Comparison of ENCODE assay signal across 8 mouse cellular contexts in the genomic region with DNA sequence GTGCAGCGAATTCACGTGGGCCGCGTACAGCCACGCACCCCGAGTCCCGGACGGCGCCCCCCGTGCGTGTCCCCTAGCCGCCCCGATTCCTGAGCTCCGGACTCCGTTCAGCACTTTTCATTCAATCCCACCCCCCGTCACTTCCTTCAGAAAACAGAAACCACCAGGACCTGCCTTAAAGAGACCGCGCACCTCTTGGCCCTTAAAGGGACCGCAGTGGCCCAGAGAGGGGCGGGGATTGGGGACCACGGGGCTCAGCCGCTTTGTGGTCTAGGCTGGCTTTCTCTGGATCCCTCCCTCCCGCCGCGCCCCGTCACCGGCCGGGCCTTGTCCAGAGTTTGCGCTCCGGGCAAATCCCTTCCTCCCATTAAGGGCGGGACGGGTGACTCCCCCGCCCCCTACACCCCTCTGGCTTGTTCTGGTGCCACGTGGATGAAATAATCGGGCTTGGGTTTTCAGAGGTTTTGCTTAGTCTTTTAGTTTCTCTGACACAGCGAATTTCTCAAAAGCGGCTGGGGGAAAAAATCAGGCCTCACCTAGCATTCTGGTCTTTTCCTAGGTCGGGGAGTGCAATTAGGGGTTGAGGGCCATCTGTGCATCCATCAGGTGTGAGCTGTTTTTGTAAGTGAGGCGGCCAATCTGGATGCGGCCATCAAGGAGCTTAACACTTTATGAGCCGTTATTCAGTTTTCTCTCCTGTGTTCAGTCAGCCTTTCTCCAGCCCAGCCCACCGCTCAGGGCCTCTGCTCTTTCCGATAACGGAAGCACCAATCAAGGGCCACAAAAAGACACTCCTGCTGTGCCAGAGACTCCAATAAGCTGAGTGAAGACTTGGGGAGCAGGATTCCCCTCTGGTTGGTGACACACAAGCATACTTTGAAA. TPM values are rescaled to one million over a fixed set of nuclear protein-coding genes. Genes with fewer than 3 reads are reported as not detected.
A peak's percentile ranks its signal among the peaks of the same experiment; 100 is the strongest.
DNase-seq lines count a peak whose midpoint lies in the region; ATAC-seq and TF ChIP-seq lines count a peak whose summit lies in the region.

Gene Oaf (minus strand): TSS at position 200 of the 882 bp plus-strand sequence.

- H3K4me1 ChIP-seq in embryonic fibroblast, embryonic 13.5 days (ENCODE audit: control insufficient read depth, insufficient read depth, low read length), result peaks cover 15% of the 10 kb centered on the region
- peaks cover 59% of the 10 kb centered on the region for H3K4me1 ChIP-seq in limb, embryonic 12.5 days (replicated peaks)
- peaks cover 20% of the 10 kb centered on the region for H3K4me1 ChIP-seq in midbrain, embryonic 13.5 days (replicated peaks)

- ATAC-seq in cerebellum, adult (ENCODE audit: insufficient number of reproducible peaks, low FRiP score, low TSS enrichment), result no peak
- peak; percentile 93 for ATAC-seq in limb, embryonic 12.5 days (ENCODE audit: insufficient number of reproducible peaks, insufficient read depth, low FRiP score, low TSS enrichment, low read depth)
- peak; percentile 86 for ATAC-seq in midbrain, embryonic 13.5 days

- H3K27me3 ChIP-seq in limb, embryonic 12.5 days, result no peaks in the 10 kb centered on the region
- peaks cover 44% of the 10 kb centered on the region for H3K27me3 ChIP-seq in midbrain, embryonic 13.5 days

- peak within 1 kb of the TSS; percentile 87 for H3K4me3 ChIP-seq in embryonic fibroblast, embryonic 13.5 days (ENCODE audit: insufficient read depth, low read length)
- H3K4me3 ChIP-seq in limb, embryonic 12.5 days (replicated peaks), result peak within 1 kb of the TSS; percentile 99
- H3K4me3 ChIP-seq in midbrain, embryonic 13.5 days (replicated peaks), result peak within 1 kb of the TSS; percentile 53

- no peak for TF ChIP-seq CTCF in embryonic fibroblast, embryonic 13.5 days (IDR thresholded peaks at IDR 0.05; ENCODE audit: borderline replicate concordance, insufficient read depth, low read length)

- H3K4me2 ChIP-seq in limb, embryonic 12.5 days, result peak within 1 kb of the TSS; percentile 89
- H3K4me2 ChIP-seq in midbrain, embryonic 13.5 days (replicated peaks), result peak within 1 kb of the TSS; percentile 76

- H3K9me3 ChIP-seq in limb, embryonic 12.5 days, result no peaks in the 10 kb centered on the region
- H3K9me3 ChIP-seq in midbrain, embryonic 13.5 days, result no peaks in the 10 kb centered on the region

- peaks cover 24% of the 10 kb centered on the region for H3K36me3 ChIP-seq in limb, embryonic 12.5 days
- no peaks in the 10 kb centered on the region for H3K36me3 ChIP-seq in midbrain, embryonic 13.5 days

- H3K9ac ChIP-seq in limb, embryonic 12.5 days (replicated peaks), result peak within 1 kb of the TSS; percentile 89
- H3K9ac ChIP-seq in midbrain, embryonic 13.5 days (replicated peaks), result peak within 1 kb of the TSS; percentile 64

- DNase-seq in cerebellum, adult 11 months, result peak; percentile 9
- DNase-seq in heart, adult 8-10 months (ENCODE audit: low spot score), result peak; percentile 85
- DNase-seq in kidney, adult 9 months, result peak; percentile 94
- DNase-seq in spleen, adult 18-20 months, result peak; percentile 29 to 33

- peak; percentile 85 for TF ChIP-seq POLR2A in embryonic fibroblast, embryonic 13.5 days (IDR thresholded peaks at IDR 0.05; ENCODE audit: low read depth, low read length)

- under 1% methylated on average over 44 of the region's 44 CpGs for whole genome bisulfite sequencing in limb, embryonic 12.5 days
- WGBS in midbrain, embryonic 13.5 days, result 1% methylated on average over 42 of the region's 44 CpGs

- H3K27ac ChIP-seq in embryonic fibroblast, embryonic 13.5 days (ENCODE audit: insufficient read depth, low read length), result peak within 1 kb of the TSS; percentile 96
- H3K27ac ChIP-seq in limb, embryonic 12.5 days, result peak within 1 kb of the TSS; percentile 97
- H3K27ac ChIP-seq in midbrain, embryonic 13.5 days, result no peak within 1 kb of the TSS

RNA-seq across cellular contexts. Expression of gene Oaf, which starts in this region (rescaled TPM):
- 147 and 210 TPM in 2 replicates for polyA plus RNA-seq in embryonic fibroblast, embryonic 13.5 days (2011; ENCODE audit: insufficient read length, low read depth, missing spikeins)
- 10 to 100 TPM in 1 of 4 experiments, 1 to 10 TPM in 3; 8.9 to 10.2 (median 9.0) TPM for total RNA-seq in heart, adult 8-10 months (2022)
- 100 and 102 TPM in 2 replicates for polyA plus RNA-seq in limb, embryonic 12.5 days (2016; fragmentation: Nextera tagmentation; extraction: Ambion mirVana)
- polyA plus RNA-seq in midbrain, embryonic 13.5 days (2015; fragmentation: Nextera tagmentation; extraction: Ambion mirVana), result 5.6 and 7.1 TPM in 2 replicates

Comparison
In these comparisons a context has a peak if more than half of its experiments do, and no peak if none do; other contexts are left out.
1. RNA of gene Oaf (polyA plus RNA-seq): 147 to 210 TPM in embryonic fibroblast, embryonic 13.5 days and 100 to 102 TPM in limb, embryonic 12.5 days; 5.6 to 7.1 TPM in midbrain, embryonic 13.5 days; every median in the first group is over 10 times any median in the second.
2. DNase-seq: peak in every context shown above with its lines; median percentile 94 in kidney, adult 9 months; 85 in heart, adult 8-10 months; 31 in spleen, adult 18-20 months; 9 in cerebellum, adult 11 months.
3. Peak in every context shown above with its lines, with median percentiles within 50 percentile points of each other: H3K4me3 ChIP-seq.